Mouse (Mus musculus): ENCODE data around the gene Acot1.
"Not testable (repeated sequence)": the region's sequence is repeated elsewhere in the genome, so short reads cannot be mapped to it uniquely, and the experiment has no call there.

Gene Acot1

GRCm38 (mm10) chr12:84020528-84020927 is 11.2 kb downstream of the Acot1 start:
- not testable (repeated sequence) for DNase-seq (ENCODE audit: low read depth, low spot score)

DNA sequence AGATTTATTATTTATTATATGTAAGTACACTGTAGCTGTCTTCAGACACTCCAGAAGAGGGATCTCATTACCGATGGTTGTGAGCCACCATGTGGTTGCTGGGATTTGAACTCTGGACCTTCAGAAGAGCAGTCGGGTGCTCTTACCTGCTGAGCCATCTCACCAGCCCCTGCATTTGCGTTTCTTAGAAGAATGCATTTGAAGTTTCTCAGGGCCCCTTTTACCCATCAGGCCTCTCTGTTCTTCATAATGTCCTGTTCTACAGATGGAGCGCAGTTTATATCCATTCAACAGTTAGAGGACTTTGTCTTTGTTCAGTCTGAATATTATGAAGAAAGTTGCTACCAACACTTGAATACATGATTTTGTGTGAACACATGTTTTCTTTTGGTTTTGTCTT is 13.0 kb downstream of the Acot1 start:
- DNase-seq (ENCODE audit: low read depth, low spot score) = not testable (repeated sequence)

- no peak for DNase-seq (ENCODE audit: low read depth, low spot score)
These were observed 13.9 kb downstream of the Acot1 start for GRCm38 (mm10) chr12:84023052-84023745.

GRCm38 (mm10) chr12:84025888-84026287 is 16.6 kb downstream of the Acot1 start:
- no peak for DNase-seq (ENCODE audit: low read depth, low spot score)

- not testable (repeated sequence) for DNase-seq (ENCODE audit: low read depth, low spot score)
These were observed 19.0 kb downstream of the Acot1 start for GRCm38 (mm10) chr12:84028328-84028727.

- not testable (repeated sequence) for DNase-seq (ENCODE audit: low read depth, low spot score)
These were observed 19.8 kb downstream of the Acot1 start for GRCm38 (mm10) chr12:84029043-84029442.

DNA sequence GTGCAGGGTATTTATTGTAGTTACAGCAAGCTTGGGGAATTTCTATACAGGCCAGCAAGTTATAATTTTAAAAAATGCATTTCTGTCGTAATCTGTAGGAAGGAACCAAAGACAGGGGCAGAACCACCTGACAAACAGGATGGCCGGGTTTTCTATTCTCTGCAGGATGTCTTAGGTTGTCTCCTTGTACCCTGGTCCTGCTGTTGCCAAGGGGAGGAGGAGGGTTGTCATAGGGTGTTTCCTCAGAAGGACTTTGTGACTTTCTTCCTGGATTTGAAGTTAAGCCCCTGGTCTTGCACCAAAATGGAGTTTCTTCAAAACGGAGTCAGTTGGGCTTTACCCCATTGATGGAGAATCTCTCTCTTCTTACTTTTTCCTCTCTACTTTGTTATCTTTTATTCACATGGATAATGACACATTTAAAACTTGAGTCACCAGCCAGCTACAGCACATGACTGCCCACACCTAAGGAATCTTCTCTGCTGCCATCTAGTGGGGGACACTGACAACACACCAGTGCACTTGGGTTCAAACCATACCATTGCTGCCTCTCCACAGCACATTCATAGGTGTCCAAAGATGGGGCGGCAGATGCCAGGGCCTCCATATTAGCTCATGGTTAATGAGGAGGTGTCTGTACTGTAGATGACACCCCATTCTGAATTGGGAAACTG is 21.5 kb downstream of the Acot1 start:
- DNase-seq (ENCODE audit: low read depth, low spot score) = peak; percentile 93

DNA sequence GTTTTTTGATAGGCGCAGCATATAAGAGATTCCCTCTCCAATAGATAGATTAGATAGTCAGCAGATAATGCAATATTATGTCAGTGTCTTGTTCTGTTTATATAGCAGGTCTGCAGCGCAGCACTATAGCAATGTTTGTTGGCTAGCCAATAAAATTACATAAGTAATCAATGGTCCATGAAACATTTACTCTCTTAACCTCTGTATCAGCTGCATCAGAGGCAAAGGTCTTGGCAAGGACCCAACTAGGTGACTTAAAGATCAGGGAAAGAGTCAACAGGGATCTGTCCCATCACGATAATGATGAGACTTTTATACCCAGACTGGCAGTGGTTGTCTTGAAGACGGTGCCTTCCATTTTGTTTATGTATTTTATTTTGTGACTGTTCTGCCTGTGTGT is 23.6 kb downstream of the Acot1 start:
- no peak for DNase-seq (ENCODE audit: low read depth, low spot score)

- not testable (repeated sequence) for DNase-seq (ENCODE audit: low read depth, low spot score)
These were observed 24.0 kb downstream of the Acot1 start for GRCm38 (mm10) chr12:84033302-84033701.

- no peak for DNase-seq (ENCODE audit: low read depth, low spot score)
These were observed 24.8 kb downstream of the Acot1 start for GRCm38 (mm10) chr12:84034108-84034507.

GRCm38 (mm10) chr12:84038241-84038640 is 29.0 kb downstream of the Acot1 start, which contains the start of gene Acot4:
Gene Acot4 (plus strand): TSS chr12:84038379.
- DNase-seq (ENCODE audit: low read depth, low spot score) = peak; percentile 40

GRCm38 (mm10) chr12:84038691-84039111 is 29.4 kb downstream of the Acot1 start, which contains the start of gene Gm49366:
Gene Gm49366 (plus strand): TSS chr12:84038935.
- peak; percentile 71 for DNase-seq (ENCODE audit: low read depth, low spot score)

GRCm38 (mm10) chr12:84042248-84042647 is 33.0 kb downstream of the Acot1 start:
- DNase-seq (ENCODE audit: low read depth, low spot score) = no peak

- no peak for DNase-seq (ENCODE audit: low read depth, low spot score)
These were observed 34.8 kb downstream of the Acot1 start for GRCm38 (mm10) chr12:84044045-84044444.

GRCm38 (mm10) chr12:84046906-84047305 is 37.6 kb downstream of the Acot1 start:
- no peak for DNase-seq (ENCODE audit: low read depth, low spot score)

- DNase-seq (ENCODE audit: low read depth, low spot score) = not testable (repeated sequence)
These were observed 41.5 kb downstream of the Acot1 start for GRCm38 (mm10) chr12:84050744-84051143.

GRCm38 (mm10) chr12:84051937-84052474 is 42.7 kb downstream of the Acot1 start, which contains the start of gene Acot3:
Gene Acot3 (plus strand): TSS chr12:84052144.
- no peak for DNase-seq (ENCODE audit: low read depth, low spot score)

DNA sequence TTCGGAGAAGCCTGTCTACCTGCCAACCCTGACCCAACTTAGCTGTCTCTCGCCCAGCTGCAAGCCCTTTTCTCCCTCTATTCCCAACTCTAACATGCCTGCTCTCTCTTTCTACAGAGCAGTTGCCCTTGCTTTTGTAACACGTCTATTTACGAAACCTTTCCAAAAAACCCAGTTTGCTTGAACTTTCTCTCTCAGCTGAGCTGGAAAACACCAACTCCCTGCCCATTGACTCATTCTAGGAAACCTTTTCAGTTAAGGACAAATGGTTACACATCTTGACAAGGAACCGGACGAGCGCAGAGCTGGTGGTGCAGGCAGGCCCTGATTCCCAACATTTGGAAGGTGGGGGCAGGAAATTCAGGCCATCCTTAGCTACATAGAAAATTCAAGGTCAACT is 43.3 kb downstream of the Acot1 start:
- DNase-seq (ENCODE audit: low read depth, low spot score) = peak; percentile 7

DNA sequence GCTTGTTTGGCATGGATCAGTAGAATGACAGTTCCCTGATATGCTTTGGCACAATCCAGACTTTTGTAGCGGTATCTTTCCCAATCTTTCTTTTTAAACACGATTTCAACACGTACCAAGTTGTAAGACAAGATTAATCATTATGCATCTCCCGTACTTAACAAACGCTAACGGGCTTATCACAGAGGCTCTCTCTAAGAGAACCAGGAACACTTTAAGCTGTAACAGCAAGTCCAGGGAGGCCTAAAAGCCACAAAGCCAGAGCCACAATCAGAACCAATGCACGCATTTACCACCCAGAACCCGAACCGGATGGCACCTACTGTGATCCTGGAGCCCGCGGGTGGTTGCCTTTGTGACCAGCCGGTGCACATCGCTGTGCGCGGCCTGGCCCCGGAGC is 43.9 kb downstream of the Acot1 start:
- peak; percentile 25 for DNase-seq (ENCODE audit: low read depth, low spot score)

GRCm38 (mm10) chr12:84053679-84054391 is 44.5 kb downstream of the Acot1 start:
- peak; percentile 64 for DNase-seq (ENCODE audit: low read depth, low spot score)

GRCm38 (mm10) chr12:84060946-84061345 is 51.7 kb downstream of the Acot1 start:
- DNase-seq (ENCODE audit: low read depth, low spot score) = peak; percentile 62

DNA sequence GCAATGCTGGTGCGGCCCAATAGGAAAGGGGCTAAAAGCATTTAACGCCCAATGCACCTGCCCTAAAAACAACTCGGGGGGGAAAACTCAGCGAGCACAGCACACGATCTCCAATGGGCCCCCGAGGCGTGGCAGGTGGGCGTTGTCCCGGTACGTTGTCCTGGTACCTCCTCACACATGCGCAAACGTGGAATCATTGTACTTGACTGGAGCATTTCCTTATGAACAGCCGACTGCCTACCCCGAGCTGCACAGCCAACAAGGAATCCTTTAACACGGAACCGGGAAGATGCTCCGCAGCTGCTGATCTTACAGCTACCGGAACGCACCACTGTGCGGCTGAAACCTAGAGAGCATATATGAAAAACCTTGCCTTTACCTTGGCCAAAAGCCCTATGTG is 53.0 kb downstream of the Acot1 start:
- DNase-seq (ENCODE audit: low read depth, low spot score) = no peak

Data from brain, adult 2 months (tissue).